Mouse (Mus musculus) regulatory T cell (primary cell): Measurements from ENCODE around the gene Myo1h.

Experiments used
- in situ Hi-C: fragments of 300-600 bp; cut with MboI, MseI; formaldehyde crosslinking; loops from one replicate; pipeline ENCODE4 v1.15.1; 2025; ENCODE audit warnings: high pct_unique_total_duplicates

The Myo1h gene

GRCm38 (mm10) chr5:114358833-114359232, 69.9 kb downstream of the Myo1h start:
- in situ Hi-C loops = no loop called here

GRCm38 (mm10) chr5:114359586-114359985, 70.6 kb downstream of the Myo1h start:
- in situ Hi-C loops = no loop called here

GRCm38 (mm10) chr5:114360968-114361367, 72.0 kb downstream of the Myo1h start:
- in situ Hi-C loops = no loop called here

- in situ Hi-C loops = no loop called here
Observed at GRCm38 (mm10) chr5:114365043-114365752, 76.2 kb downstream of the Myo1h start.

- in situ Hi-C loops = no loop called here
Observed at GRCm38 (mm10) chr5:114368121-114368520, 79.2 kb downstream of the Myo1h start.

- in situ Hi-C loops = no loop called here
Observed at GRCm38 (mm10) chr5:114368803-114369496, 80.0 kb downstream of the Myo1h start.

- in situ Hi-C loops = loop anchor here (10.0 kb wide), 1 partner anchor 45 kb away; no protein-coding TSS in a partner anchor
Observed at GRCm38 (mm10) chr5:114369921-114370320, 81.0 kb downstream of the Myo1h start.

GRCm38 (mm10) chr5:114370371-114370776, 81.4 kb downstream of the Myo1h start:
- in situ Hi-C loops = loop anchor here (10.0 kb wide), 1 partner anchor 46 kb away; no protein-coding TSS in a partner anchor

- in situ Hi-C loops = loop anchor here (10.0 kb wide), 1 partner anchor 47 kb away; no protein-coding TSS in a partner anchor
Observed at GRCm38 (mm10) chr5:114371331-114371730, 82.4 kb downstream of the Myo1h start.

- in situ Hi-C loops = loop anchor here (10.0 kb wide), 1 partner anchor 47 kb away; no protein-coding TSS in a partner anchor
Observed at GRCm38 (mm10) chr5:114371731-114372473, 82.9 kb downstream of the Myo1h start.

GRCm38 (mm10) chr5:114372565-114372964, 83.6 kb downstream of the Myo1h start:
- in situ Hi-C loops = loop anchor here (10.0 kb wide), 1 partner anchor 48 kb away; no protein-coding TSS in a partner anchor

- in situ Hi-C loops = loop anchor here (10.0 kb wide), 1 partner anchor 48 kb away; no protein-coding TSS in a partner anchor
Observed at GRCm38 (mm10) chr5:114373174-114373573, 84.2 kb downstream of the Myo1h start.

- in situ Hi-C loops = loop anchor here (10.0 kb wide), 1 partner anchor 49 kb away; no protein-coding TSS in a partner anchor
Observed at GRCm38 (mm10) chr5:114373581-114373980, 84.6 kb downstream of the Myo1h start.

- in situ Hi-C loops = loop anchor here (10.0 kb wide), 1 partner anchor 50 kb away; no protein-coding TSS in a partner anchor
Observed at GRCm38 (mm10) chr5:114374409-114375213, 85.6 kb downstream of the Myo1h start.

GRCm38 (mm10) chr5:114378177-114378920, 89.4 kb downstream of the Myo1h start:
- in situ Hi-C loops = loop anchor here (10.0 kb wide), 1 partner anchor 54 kb away; no protein-coding TSS in a partner anchor

- in situ Hi-C loops = loop anchor here (10.0 kb wide), 1 partner anchor 54 kb away; no protein-coding TSS in a partner anchor
Observed at GRCm38 (mm10) chr5:114378936-114379335, 90.0 kb downstream of the Myo1h start.

- in situ Hi-C loops = loop anchor here (10.0 kb wide), 1 partner anchor 55 kb away; no protein-coding TSS in a partner anchor
Observed at GRCm38 (mm10) chr5:114379763-114380162, 90.8 kb downstream of the Myo1h start.

GRCm38 (mm10) chr5:114380209-114381012, 91.4 kb downstream of the Myo1h start, which contains the start of the genes Kctd10 and Ube3b:
Gene Kctd10, minus strand, starts transcription at chr5:114380508.
Gene Ube3b, plus strand, starts transcription at chr5:114380607.
- in situ Hi-C loops = no loop called here

- in situ Hi-C loops = no loop called here
Observed at GRCm38 (mm10) chr5:114381013-114381351, 92.0 kb downstream of the Myo1h start.
